Mouse (Mus musculus) lung, adult 2 months (tissue): ENCODE measurements around the gene Prmt1.

Source experiments
- CTCF ChIP-seq: fragments of 200-500 bp; IDR thresholded peaks from 2 replicates; pipeline ENCODE4 v1.5.1; 2011; ENCODE audit warnings: mild to moderate bottlenecking, low read length, control low read depth; ENCODE audit not compliant: insufficient read depth
- POLR2A ChIP-seq: fragments of 200-500 bp; IDR thresholded peaks from 2 replicates; pipeline ENCODE4 v1.6.1; 2011; ENCODE audit warnings: low read depth, mild to moderate bottlenecking, control low read depth, low read length, borderline replicate concordance; ENCODE audit errors: extremely low read depth

DNA sequence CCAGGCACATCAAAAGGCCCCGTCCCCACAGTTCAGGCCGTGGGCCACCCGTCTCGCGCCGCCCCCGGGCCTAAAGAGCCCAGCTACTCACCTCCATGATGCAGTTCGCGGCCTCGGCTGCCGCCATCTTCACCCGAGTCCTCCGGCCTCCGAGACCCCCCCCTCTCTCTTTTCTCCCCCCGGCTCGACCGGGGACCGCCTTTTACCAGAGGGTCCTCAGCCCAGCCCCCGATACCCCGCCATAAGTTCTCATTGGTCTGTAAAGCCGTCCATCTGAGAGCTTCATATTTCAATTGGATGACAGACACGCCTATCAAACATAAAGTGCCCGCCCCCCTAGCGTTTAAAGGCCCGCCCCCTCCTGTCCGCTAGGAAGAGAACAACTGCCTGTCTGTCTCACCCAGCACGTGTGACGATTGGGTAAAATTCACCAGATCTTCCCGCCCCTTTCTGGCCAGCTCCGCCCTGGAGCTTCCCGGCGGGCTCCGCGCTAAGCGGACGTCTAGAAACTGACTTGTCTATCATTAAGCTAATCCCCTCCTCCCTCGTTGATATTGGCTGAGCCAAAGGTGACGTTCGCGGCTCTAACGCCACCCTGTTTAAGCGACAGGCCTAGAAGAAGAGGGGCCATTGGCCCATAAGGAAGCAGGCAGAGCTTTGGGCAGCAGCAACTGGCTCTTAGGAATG lies at the start of gene Prmt1:
- no peak for TF ChIP-seq CTCF
- TF ChIP-seq POLR2A, result peak; percentile 77
